Mouse (Mus musculus): ENCODE results near the gene Galnt15. TPM values are rescaled to one million over a fixed set of nuclear protein-coding genes. Genes with fewer than 3 reads are reported as not detected.
"Not testable (repeated sequence)": the region's sequence is repeated elsewhere in the genome, so short reads cannot be mapped to it uniquely, and the experiment has no call there.

Gene Galnt15
- total RNA-seq, 1 experiment from 2014 or later, result not detected

DNA sequence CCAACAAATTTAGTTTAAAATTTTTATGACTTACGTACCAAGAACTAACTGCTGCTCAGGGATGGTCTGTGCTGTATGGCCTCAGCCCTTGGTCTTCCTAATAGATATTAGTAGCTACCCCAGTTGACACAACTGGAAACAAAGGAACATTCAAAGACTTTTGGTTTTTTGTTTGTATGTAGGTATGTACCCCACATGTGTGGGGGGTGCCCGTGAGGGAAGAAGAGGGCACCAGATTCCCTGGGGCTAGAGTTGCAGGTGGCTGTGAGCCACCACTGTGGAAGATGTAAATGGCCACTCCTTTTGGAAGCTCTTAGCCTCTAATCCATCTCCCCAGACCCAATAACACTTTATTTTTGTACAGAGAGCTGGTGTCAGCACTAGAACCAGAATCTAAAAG is 54.7 kb downstream of the Galnt15 start:
- no peak for ATAC-seq (replicated peaks; ENCODE audit: insufficient number of reproducible peaks, low FRiP score, low TSS enrichment, poor library complexity, severe bottlenecking)

DNA sequence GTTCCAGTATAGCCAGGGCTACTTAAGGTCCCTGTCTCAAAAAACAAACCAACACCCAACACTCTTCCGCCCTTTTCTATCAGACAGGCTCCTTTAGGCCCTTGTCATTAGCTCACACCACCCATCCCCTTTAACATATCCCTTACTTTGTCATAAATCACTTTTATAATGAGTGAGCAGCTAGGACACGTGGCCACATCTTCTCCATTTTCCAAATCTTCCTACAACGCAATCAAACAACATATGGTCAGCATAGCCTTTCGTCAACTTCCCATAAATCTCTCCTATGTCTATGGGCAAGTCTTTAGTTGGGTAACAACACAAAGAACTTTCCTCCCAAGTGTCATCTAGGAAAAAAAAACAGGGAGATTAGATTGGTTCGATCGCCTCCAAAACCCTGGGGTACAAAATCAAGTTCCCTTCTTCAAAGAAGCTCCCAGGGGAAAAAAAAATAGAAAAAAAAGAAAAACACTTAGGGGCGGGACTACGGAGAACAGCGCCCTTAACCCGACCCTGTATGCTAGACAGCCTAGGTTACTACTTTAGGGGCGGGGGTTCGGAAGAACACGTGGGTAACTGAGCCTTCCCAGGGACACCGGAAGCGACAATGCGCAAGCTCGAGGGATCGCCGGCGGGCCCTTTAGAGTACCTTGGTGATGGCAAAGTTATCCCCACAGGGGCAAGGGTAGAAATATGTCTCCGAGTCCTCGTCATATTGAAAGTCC is 56.1 kb downstream of the Galnt15 start, which contains the start of gene Oxnad1:
TSS of gene Oxnad1 (plus strand) at position 614 of the 725 bp plus-strand sequence.
- peak; percentile 77 for ATAC-seq (replicated peaks; ENCODE audit: insufficient number of reproducible peaks, low FRiP score, low TSS enrichment, poor library complexity, severe bottlenecking)

DNA sequence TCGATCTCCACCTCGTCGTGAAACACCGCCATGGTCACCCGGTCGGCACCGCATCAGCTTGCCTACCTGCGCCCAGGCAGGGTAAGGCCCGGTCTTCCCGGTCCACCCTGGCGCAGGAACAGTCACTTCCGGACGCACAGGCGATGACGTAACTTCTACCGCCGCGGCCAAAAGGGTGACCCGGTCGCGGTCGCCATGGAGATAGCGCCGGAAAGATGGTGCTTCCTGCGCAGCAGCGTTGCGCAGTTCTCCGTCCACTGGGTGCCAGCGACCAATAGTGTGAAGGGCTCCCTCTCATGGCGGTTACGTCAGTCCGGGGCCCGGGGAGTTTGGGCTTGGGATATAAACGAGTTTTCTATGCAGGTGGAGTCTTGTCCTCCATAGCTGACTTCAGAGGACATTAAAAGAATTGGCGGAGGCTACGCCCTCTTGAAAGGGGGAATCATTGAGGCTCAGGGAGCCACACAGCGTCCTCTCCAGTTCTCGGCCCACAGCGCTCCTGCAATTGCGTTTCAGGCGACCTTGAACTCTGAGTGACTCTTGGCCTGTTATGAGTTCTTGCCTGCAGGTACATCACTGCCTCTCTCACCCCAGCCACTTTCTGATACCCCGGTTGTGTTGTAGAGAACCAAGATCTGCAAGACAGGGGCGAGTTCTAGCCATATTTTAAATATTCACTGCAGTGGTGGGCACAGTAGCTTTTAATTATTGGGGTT is 56.9 kb downstream of the Galnt15 start, which contains the start of gene Dph3:
TSS of gene Dph3 (minus strand) at position 244 of the 716 bp plus-strand sequence.
- ATAC-seq (replicated peaks; ENCODE audit: insufficient number of reproducible peaks, low FRiP score, low TSS enrichment, poor library complexity, severe bottlenecking), result peak; percentile 93

DNA sequence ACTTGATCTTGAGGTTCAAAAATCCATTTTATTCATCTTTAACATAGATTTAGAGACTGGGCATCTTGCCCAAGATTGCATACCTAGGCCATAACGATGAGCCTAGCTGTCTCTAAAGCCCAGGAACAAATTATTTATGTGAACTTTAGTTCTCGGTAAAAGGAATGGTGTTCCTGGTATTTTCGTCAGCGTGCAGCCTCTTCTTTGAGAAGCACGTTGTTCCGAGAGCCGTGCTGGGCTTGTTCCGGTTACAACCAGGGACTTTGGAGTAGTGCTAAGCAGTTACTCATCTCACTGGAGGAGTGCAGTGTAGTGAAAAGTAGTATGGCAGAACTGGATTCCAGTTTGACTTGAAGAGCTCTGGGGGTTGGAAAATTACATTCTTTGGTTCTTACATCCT is 57.4 kb downstream of the Galnt15 start:
- ATAC-seq (replicated peaks; ENCODE audit: insufficient number of reproducible peaks, low FRiP score, low TSS enrichment, poor library complexity, severe bottlenecking), result no peak

DNA sequence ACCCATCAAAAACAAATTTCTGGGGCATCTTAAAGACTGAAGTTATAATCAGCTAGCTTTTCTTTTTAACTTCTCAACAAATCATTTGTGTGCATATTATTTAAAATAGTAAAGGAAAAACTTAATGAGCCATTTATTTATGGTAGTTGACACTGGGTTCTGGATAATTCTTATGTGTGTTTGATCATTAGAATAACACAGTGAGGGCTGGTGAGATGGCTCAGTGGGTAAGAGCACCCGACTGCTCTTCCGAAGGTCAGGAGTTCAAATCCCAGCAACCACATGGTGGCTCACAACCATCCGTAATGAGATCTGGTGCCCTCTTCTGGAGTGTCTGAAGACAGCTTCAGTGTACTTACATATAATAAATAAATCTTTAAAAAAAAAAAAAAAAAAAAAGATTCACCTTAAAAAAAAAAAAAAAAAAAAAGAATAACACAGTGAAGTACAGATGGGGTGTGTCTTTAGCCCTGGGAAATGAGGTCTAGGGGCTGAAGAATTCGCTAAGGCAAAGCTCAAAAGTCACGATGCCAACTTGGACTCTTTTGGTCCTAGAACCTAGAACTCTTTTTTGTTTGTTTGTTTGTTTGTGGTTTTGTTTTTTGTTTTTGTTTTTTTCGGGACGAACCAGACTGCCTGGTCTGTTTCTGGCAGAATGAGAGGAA is 58.9 kb downstream of the Galnt15 start:
- ATAC-seq (replicated peaks; ENCODE audit: insufficient number of reproducible peaks, low FRiP score, low TSS enrichment, poor library complexity, severe bottlenecking), result not testable (repeated sequence)

DNA sequence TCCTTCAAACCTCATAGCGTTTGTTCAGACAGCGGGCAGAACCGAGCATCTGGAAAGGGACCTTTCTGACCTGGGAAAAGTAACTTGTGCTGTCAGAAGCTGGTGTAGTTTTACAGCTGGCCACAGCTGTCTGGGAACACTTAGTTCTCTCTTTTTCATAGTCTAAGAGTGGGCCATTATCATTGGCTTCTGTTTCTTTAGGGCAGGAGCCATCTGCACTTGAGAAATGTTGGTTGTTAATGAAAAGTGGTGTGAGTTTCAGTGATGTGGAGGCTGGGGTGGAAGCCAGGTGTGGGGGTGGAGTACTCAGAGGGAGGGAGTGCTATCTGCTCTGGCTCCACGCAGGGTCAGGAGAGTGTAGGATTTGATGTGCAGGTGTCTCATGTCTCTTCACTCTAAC is 62.3 kb downstream of the Galnt15 start:
- no peak for ATAC-seq (replicated peaks; ENCODE audit: insufficient number of reproducible peaks, low FRiP score, low TSS enrichment, poor library complexity, severe bottlenecking)

DNA sequence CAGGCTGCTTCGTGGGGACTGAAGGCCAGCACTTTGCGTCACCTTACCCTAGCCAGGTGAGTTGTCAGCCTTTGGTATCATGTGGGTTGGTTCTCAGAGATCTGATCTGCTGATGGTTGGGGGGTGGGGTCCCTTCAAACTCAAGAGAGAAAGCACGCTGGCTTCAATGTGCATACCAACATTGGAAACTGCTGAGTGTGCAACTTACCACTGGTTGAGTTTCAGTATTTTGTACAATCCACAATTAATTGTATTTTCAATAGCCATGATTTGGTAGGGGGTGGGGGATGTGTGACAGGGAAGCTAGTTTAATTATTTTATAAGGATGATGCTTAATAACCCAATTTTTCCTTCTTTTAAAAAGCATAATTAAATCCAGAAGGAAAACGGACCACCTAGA is 62.9 kb downstream of the Galnt15 start:
- ATAC-seq (replicated peaks; ENCODE audit: insufficient number of reproducible peaks, low FRiP score, low TSS enrichment, poor library complexity, severe bottlenecking), result no peak

DNA sequence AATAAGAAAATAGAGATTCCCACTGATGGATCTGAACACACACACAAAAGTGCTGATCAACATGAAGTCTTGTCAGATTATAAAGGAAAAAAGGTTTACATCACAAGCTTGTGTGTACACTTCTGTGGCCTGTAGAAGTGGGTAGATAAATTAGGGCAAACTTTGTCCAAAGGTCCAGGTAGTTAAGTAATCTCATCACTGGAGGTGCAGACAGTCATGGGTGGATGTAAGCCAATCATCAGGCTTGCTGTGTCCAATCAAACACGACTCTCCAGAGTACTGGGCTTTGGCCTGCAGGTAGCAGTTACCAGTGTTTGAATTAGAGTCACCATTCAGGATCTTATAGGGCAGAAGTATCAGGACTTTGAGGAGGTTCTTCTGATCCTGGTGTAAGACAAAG is 64.2 kb downstream of the Galnt15 start:
- ATAC-seq (replicated peaks; ENCODE audit: insufficient number of reproducible peaks, low FRiP score, low TSS enrichment, poor library complexity, severe bottlenecking), result no peak

DNA sequence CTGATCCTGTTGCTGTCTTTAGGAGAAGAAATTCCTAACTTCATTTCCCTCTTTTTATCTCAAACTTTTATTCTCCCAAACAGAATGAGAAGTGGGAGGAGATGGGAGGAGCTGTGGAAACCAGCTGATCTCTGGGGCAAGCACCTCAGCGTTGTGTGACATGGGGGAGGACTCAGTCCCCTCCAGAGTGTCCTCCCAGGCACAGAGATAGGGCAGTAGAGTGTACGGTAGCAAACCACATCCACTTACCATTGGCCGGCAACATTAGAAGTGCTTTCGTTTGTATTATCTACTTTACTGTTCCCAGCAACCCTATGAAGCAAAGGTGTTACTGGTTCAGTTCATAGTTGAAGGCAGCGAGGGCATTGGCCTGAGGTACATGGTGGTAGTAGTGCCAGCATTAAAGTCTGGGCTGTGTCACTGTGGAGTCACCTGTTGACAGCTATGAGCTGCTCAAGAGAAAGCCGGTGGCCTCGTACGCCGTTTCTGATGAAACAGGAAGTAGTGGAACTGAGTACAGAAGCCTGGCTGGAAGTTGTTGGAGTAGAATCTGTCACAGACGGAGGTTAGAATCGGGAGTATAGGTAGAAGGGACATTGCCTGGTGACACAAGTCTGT is 64.8 kb downstream of the Galnt15 start:
- ATAC-seq (replicated peaks; ENCODE audit: insufficient number of reproducible peaks, low FRiP score, low TSS enrichment, poor library complexity, severe bottlenecking), result peak; percentile 57

DNA sequence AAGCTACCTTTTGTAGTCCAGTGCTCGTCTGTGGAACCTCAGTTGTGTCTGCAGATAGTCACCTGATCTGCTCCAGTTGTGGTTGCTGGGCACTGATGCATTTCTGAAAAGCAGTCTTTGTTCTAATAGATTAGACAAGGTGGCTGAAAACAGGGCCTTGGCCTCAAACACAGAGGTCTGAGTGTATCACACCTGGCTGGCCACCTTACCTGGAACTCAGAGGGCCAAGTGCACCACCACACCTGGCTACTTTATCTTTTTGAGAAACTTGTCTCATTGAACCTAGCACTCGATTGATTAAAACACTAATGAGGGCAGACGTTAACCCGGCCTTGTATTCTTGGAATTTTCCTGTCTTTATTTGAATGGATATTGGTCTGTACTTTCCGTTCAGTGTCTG is 66.9 kb downstream of the Galnt15 start:
- ATAC-seq (replicated peaks; ENCODE audit: insufficient number of reproducible peaks, low FRiP score, low TSS enrichment, poor library complexity, severe bottlenecking), result no peak

DNA sequence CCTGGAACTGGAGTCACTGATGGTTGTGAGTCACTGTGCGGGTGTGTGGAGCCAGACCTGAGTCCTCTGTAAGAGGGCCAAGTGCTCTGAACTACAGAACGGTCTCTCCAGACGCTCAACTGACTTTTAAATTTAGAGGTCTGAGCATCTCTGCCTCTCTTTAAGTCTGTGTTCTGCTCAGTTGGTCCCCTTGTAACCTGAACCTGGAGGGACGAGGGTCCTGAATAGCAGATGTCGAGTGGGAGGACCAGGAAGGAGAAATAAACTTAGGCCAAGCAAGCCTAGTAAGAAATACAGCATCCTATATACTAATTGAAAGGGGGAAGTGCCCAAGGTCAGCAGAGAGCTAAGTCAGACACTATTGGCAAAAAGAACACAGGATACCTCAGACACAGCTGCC is 68.0 kb downstream of the Galnt15 start:
- no peak for ATAC-seq (replicated peaks; ENCODE audit: insufficient number of reproducible peaks, low FRiP score, low TSS enrichment, poor library complexity, severe bottlenecking)

DNA sequence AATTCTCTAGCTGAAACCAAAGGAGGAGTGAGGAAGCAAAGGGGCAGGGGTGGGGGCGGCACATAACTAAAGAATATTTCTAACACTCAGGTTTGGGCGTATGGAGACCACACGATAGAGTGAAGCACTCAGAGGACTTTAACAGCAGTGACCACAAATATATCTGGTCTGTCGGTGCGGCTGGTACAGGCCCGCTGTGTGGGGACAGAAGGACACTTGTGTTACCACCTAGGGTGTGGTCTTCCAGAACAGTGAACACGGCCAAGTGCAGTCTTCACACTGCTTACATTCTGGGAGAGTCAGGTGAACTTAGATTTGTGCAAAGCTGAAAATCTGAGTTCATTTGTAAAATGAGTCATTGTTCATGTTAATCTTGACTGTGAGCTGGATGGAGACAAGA is 68.9 kb downstream of the Galnt15 start:
- no peak for ATAC-seq (replicated peaks; ENCODE audit: insufficient number of reproducible peaks, low FRiP score, low TSS enrichment, poor library complexity, severe bottlenecking)

DNA sequence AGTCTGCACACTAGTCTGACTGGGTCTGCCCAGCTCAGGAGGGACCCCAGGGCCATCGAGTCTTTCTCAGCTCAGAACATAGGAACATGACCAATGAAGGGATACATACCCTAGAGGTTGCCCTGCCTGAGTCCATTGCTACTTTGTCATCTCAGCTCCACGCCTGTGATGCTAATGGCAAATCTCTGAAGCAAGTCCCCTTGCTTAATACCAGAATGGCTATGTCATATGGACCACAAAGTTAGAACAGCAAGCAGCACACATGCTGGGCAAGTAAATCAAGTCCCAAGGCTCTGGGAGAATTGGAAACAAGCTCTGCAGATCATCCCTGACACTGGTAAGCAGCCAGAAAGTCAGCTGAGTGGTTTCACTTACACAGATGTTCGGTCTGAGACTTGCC is 70.2 kb downstream of the Galnt15 start:
- ATAC-seq (replicated peaks; ENCODE audit: insufficient number of reproducible peaks, low FRiP score, low TSS enrichment, poor library complexity, severe bottlenecking), result no peak

DNA sequence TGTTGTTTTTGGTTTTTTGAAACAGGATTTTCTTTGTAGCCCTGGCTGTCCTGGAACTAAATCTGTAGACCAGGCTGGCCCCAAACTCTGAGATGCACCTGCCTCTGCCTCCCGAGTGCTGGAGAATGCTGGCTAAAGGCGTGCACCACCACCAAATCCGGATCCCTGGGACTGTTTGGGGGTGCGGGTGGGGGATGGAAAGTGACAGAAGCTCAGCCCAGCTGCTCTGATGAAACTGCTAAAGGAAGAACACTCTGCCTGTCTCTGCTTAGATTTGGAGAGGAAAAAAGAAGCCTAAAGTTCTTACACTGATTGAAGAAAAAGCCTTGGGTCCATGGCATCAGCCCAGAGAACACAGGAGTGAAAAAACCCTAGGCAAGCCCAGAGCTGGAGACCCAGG is 74.8 kb downstream of the Galnt15 start:
- no peak for ATAC-seq (replicated peaks; ENCODE audit: insufficient number of reproducible peaks, low FRiP score, low TSS enrichment, poor library complexity, severe bottlenecking)

DNA sequence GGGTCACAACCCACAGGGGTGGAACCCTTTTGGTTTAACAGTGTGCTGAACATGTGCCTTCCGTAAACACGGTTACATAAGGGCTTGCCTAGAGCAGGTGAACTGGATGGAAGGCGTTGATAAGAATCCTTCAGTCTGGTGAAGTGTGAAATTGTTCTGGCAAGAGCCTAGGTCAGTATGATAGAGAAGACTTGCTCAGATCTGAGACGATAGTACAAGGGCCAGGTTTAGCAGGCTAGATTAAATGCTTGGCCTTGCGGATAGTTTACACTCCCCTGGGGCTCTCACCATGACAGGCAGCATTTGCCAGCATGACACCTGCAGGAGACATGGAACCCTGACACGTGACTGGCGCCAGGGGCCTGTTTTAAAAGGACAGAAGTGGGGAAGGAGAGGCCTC is 76.9 kb downstream of the Galnt15 start:
- no peak for ATAC-seq (replicated peaks; ENCODE audit: insufficient number of reproducible peaks, low FRiP score, low TSS enrichment, poor library complexity, severe bottlenecking)

DNA sequence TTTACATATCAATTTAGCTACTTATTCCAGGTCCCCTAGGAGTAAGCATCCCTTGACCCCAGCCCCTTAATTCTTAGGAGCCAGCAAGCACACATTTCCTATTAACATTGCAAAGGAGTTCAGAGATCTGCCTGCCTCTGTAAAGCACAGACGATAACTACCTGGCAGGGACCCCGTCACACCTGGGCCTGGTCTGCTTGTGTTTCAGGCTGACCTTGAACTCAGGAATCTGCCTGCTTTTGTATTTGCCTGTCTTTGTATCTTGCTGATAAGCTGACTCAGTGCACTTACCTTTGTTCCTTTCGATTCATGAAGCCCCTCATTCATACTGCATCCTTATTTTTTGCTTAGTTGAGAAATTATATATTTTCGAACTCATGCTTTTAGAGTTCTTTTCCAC is 78.1 kb downstream of the Galnt15 start:
- ATAC-seq (replicated peaks; ENCODE audit: insufficient number of reproducible peaks, low FRiP score, low TSS enrichment, poor library complexity, severe bottlenecking), result no peak

Measured in monocyte, adult 5-6 weeks (primary cell).